Mouse (Mus musculus) fat pad, adult 2 months (tissue): Measurements from ENCODE around the gene Il21.
A peak's percentile ranks its signal among the peaks of the same experiment; 100 is the strongest.

Experiments
- DNase-seq: peaks from one replicate; pipeline ENCODE4 v3.0.0-alpha.2; 2011; ENCODE audit warnings: low read depth, low spot score; ENCODE audit errors: extremely low read depth

Il21 gene

GRCm38 (mm10) chr3:37232586-37233222 lies at the start of gene Il21:
TSS of gene Il21 (minus strand) at chr3:37232636.
- no peak for DNase-seq

- DNase-seq = no peak
These were observed 48.4 kb upstream of the Il21 start for GRCm38 (mm10) chr3:37280871-37281270.

GRCm38 (mm10) chr3:37280221-37280620 lies 47.8 kb upstream of the Il21 start:
- DNase-seq = no peak

- DNase-seq = no peak
These were observed 42.2 kb upstream of the Il21 start for GRCm38 (mm10) chr3:37274661-37275060.

GRCm38 (mm10) chr3:37273092-37273491 lies 40.7 kb upstream of the Il21 start:
- no peak for DNase-seq

- no peak for DNase-seq
These were observed 38.8 kb upstream of the Il21 start for GRCm38 (mm10) chr3:37271209-37271608.

DNA sequence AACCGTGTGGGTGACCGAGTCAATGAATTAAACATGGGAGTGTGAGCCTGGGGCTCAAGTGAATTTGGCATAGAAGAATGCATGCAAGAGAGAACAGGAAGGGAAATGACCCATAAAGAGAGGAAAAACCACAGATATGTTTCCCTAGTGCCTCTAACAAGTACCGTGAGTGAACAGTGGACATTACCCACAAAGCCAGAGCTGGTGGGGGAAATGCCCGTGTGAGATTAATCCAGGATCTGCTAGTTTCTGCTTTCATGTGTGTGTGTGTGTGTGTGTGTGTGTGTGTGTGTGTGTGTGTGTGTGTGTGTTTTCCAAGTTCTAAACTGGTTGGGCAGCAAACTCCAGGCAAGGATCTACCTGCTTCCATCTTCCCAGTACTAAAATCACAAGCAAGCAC lies 37.5 kb upstream of the Il21 start:
- DNase-seq = no peak

GRCm38 (mm10) chr3:37268338-37268737 lies 35.9 kb upstream of the Il21 start:
- no peak for DNase-seq

- DNase-seq = no peak
These were observed 27.0 kb upstream of the Il21 start for GRCm38 (mm10) chr3:37259331-37259999.

DNA sequence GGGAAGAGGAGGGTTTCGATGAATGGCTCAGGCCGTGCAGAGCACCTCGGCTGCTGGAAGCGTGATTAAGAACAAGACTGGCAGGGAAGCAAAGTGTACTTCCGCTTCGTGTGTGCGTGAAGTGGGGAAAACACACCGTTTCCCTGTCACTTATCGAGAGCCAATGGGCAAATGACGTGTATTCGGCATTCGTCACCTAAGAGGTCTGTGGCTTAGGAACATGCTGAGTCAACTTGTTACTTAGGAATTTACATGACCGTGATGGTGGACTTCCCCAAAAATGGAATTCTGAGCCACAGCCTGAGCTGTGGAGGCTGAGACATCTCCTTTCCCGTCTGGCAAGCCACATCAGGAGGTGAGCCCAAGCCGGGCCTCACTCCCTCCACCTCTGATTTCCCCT lies 25.3 kb upstream of the Il21 start:
- no peak for DNase-seq

- no peak for DNase-seq
These were observed 18.5 kb upstream of the Il21 start for GRCm38 (mm10) chr3:37250967-37251366.

- no peak for DNase-seq
These were observed 2.6 kb upstream of the Il21 start for GRCm38 (mm10) chr3:37235025-37235424.

DNA sequence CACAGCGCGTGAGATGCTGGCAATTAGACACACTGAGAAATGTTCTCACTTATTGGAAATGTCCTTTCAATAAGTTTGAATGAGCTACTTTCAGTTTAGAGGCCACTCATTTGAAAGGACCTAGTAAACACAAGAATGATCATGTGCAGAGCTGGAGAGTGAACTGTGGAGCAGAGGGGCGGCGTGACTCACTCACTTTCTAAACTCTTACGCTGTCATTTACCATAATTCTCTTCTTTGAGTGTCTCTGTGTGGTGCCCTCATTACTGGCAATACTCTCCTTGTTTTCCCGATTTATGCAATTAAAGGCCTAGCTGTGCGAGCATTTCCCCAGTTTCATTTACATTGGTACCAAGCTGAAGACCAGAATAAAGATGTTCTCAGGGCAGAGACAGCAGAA lies 1.3 kb downstream of the Il21 start:
- DNase-seq = no peak

DNA sequence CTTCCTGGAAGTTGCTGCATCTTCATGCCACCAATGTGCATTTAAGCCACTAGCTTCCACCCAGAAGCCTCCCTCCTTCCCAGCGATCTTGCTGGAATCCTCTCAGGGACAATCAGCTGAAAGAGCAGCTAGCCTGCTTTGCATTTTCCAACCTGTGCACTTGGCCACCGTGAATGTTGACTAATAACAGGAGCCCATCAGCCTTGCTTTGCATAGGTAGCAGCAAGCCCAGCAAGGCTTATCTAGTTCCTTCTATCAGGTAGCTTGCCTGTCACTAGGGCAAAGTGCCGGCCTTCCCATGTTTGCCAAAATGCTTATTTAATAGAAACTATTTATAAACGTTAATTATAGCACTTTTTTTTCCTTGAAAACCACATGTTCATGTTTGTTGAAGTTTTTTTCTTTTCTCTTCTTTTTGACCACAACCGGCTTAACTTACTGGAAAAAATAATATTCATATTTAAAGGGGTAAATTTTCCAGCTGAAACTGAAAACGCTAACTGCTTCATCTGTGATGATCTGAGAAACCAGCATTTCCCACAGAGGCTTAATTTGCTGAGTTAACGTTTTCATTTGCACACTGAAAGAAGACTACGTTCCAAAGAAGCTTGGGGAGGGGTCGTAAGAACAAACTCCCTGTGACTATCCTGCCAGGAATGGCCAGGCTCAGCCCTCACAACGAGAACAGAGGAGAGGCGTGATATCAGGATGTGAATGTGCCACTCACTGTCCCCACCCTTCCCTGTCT lies 3.2 kb downstream of the Il21 start:
- no peak for DNase-seq

GRCm38 (mm10) chr3:37225124-37225523 lies 7.3 kb downstream of the Il21 start:
- no peak for DNase-seq

DNA sequence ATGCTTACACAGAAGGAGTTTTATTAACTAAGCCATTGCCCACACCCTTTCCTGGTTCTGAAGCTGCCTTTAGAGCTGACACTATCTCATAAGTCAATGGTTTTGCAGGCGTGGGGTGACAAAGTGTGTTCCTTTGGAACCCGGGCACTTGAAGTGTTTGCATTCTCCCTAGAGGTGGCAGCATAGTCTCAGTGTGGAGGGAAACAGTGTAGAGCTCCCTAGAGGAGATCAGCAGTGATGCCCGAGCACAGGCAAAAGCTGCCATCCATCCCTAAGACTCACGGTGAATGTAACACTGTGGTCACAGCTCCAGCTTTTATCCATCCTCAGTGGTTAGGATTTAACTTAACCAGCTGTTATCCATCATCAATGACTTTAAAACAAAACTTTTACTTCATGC lies 13.4 kb downstream of the Il21 start:
- no peak for DNase-seq

DNA sequence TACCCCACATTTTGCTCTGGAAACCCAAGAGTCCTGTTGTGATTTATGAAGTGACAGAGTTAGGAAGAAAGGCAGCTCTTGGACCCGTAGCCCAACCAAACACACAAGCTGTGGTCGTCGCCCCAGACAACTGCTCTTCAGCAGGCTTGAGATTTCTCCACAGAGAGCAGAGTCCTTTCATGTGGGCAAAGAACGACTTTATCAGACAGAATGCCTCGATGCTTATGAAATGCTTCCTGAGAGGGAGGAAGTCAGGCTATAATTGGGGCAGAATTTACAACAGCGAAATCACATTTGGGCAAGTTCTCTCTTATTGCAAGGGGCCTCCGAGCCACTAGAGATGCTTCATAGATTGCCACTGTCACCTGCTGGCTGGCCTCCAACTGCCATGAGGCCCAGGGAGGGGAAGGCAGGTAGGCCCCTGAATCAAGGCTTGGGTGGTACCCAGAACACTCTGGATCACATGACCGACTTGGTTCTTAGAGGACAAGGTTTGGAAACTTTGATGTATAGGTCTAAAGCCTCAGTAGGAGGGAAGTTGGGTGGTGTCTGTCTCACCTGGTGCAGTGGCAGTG lies 27.1 kb downstream of the Il21 start:
- no peak for DNase-seq

- DNase-seq = no peak
These were observed 27.9 kb downstream of the Il21 start for GRCm38 (mm10) chr3:37204556-37204955.

- peak; percentile 11 for DNase-seq
These were observed 28.4 kb downstream of the Il21 start for GRCm38 (mm10) chr3:37203984-37204428.

DNA sequence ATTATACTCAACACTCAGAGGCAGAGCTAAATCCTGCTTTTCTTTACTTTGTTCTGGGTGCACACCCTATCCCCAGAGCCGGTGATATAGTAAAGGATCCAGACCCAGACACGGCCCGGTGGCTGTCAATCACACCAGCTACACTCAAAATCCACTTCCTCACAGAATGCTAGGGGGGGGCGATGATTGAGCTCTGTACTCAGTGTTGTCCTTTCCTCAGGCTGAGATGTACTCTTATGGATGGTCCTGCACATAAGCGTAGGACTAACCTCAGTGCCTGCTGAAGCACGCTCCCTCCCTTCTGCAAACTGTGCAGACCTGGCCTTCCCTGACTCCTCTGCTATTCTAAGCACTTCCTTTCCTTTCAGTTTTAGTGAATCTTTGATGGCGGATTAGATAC lies 29.6 kb downstream of the Il21 start:
- no peak for DNase-seq

DNA sequence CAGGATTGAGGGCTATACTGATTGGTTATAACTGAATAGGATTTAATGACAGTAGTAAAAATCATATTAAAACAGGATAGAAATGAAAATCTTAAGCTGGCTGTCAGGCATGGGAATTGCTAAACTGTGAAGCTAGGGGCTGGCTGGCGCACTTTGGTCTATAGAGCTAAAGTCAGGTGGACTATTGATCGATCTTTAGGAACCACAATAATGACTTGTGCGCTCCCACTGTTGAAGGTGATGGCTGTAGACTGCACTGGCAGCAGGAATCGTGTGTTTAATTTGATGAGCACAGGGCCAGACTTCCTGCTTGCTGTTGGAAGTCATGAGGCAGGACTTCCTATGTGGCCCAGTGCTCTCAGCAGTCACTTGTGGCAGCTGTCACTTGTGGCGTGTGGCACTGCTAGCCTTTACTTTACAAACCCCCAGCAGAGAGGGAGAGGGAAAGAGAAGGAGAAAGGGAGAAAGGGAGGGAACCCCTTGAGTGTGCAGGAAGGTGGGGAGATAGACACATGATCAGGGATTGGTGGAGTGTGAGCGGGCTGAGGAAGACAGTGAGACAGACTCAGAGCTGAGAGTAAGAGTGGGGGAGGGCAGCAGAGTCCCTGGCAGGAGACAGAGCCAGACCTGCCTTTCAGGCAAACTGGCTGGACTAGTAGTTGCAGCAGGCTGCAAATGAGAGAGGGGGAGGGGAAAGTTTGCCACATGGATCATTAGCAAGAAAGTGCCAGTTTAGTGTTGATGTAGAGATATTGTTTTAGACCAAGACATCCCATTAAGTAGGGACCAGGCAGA lies 31.1 kb downstream of the Il21 start:
- DNase-seq = peak; percentile 11
